Mouse (Mus musculus): Measurements from ENCODE around the gene Arhgef5. TPM values are rescaled to one million over a fixed set of nuclear protein-coding genes. Genes with fewer than 3 reads are reported as not detected.
"Not testable (repeated sequence)": the region's sequence is repeated elsewhere in the genome, so short reads cannot be mapped to it uniquely, and the experiment has no call there.

Gene Arhgef5
- 4.1 and 4.3 TPM in 2 replicates for polyA plus RNA-seq (2015; fragmentation: Nextera tagmentation; extraction: Ambion mirVana)

- peak; percentile 25 for DNase-seq (ENCODE audit: low spot score)
Measured at GRCm38 (mm10) chr6:43265363-43266041, at the start of gene Arhgef5. Gene Arhgef5 (plus strand): TSS chr6:43265582.

GRCm38 (mm10) chr6:43231255-43231654, 34.1 kb upstream of the Arhgef5 start, which contains the start of gene Olfr47:
Gene Olfr47 (plus strand): TSS chr6:43231529.
- not testable (repeated sequence) for DNase-seq (ENCODE audit: low spot score)

DNA sequence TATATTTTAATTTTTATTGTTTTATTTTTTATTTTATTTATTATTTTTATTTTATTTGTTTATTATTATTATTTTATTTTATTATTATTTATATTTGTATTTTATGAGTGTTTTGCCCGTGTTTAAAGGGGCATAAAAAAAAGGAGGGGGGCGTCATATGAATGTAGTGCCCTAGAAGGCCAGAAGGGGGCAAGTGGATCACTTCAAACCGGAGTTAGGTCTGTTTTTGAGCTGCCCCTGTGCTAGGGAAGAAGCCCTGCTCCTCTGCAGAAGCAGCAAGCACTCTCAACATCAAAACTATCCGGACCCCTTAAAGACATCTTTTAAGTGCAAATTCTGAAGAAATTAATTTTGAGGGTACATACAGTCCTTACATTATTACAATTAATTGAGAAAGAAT, 23.3 kb upstream of the Arhgef5 start:
- DNase-seq (ENCODE audit: low spot score) = peak; percentile 42

GRCm38 (mm10) chr6:43247396-43247795, 18.0 kb upstream of the Arhgef5 start:
- no peak for DNase-seq (ENCODE audit: low spot score)

- DNase-seq (ENCODE audit: low spot score) = no peak
Measured at GRCm38 (mm10) chr6:43252994-43253393, 12.4 kb upstream of the Arhgef5 start.

DNA sequence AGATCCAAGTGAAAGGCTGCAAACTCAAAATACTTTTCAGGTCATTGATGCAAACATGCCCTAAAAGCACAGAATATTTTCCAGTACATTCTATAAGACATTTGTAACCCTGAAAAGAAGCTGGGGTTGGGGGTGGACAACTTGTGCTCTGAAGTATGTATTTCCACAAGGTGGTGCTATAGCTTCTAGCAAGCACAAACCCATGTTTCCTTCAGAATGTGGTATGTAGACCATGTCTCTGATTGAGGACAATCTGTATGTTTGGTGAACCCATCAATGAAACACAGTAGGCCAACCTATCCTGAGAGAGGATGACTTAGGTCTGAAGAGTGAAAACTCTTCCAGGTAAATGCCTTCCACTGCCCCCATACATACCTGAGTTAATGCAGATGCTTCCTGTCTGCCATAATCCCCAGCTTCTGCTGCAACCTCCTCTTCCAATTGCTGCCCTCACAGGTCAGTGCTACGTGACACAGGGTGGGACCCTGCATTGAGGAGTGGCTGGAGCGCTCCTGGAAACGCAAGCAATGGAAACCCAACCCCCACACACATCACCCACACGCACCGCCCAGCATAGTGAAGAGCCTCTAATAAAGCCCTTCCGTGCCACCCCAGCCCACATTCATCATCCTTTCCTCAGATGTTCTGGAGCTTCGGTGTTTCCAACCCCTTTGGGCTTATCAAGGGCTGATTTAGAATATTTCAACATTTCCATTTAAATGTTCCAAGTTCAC, 11.0 kb upstream of the Arhgef5 start:
- DNase-seq (ENCODE audit: low spot score) = peak; percentile 45

DNA sequence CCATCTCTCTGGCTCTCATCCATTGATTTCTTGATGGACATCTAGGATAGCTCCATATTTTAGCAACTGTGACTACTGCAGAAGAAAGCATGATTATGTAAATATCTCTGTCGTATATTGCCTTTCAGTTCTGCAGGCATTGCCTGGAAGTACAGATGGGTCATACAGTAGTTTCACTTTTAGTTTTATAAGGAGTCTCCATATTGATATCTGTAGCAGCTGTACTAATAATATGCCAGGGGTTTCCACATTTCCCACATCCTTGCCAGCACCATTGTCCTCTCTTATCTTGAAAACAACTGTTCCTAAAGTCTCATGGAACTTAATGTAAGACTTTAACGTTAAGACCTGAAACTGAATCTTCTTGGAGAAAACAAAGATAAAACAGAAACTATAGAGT, 4.6 kb upstream of the Arhgef5 start:
- DNase-seq (ENCODE audit: low spot score) = no peak

GRCm38 (mm10) chr6:43266356-43266755, 974 bp downstream of the Arhgef5 start:
- DNase-seq (ENCODE audit: low spot score) = peak; percentile 18

- no peak for DNase-seq (ENCODE audit: low spot score)
Measured at GRCm38 (mm10) chr6:43272597-43272996, 7.2 kb downstream of the Arhgef5 start.

GRCm38 (mm10) chr6:43274123-43274522, 8.7 kb downstream of the Arhgef5 start:
- no peak for DNase-seq (ENCODE audit: low spot score)

- DNase-seq (ENCODE audit: low spot score) = peak; percentile 28
Measured at GRCm38 (mm10) chr6:43278247-43278646, 12.9 kb downstream of the Arhgef5 start.

DNA sequence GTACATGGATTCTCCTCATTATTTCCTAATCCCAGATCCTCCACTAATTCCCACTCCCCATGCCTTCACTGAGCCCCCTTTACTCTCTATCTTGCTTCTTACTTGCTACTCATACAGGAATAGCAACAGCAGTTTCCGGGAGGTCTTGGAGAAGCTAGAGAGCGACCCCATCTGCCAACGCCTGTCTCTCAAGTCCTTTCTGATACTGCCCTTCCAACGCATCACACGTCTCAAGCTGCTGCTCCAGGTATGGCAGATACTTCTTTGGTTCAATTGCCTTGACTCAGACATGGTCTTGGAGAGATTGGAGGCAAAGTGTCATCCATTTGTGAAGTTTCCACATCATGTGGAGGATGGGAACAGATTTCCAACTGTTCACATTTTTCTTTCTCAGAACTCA, 15.1 kb downstream of the Arhgef5 start:
- DNase-seq (ENCODE audit: low spot score) = no peak

GRCm38 (mm10) chr6:43292041-43292440, 26.7 kb downstream of the Arhgef5 start:
- no peak for DNase-seq (ENCODE audit: low spot score)

GRCm38 (mm10) chr6:43292471-43293076, 27.2 kb downstream of the Arhgef5 start:
- DNase-seq (ENCODE audit: low spot score) = no peak

DNA sequence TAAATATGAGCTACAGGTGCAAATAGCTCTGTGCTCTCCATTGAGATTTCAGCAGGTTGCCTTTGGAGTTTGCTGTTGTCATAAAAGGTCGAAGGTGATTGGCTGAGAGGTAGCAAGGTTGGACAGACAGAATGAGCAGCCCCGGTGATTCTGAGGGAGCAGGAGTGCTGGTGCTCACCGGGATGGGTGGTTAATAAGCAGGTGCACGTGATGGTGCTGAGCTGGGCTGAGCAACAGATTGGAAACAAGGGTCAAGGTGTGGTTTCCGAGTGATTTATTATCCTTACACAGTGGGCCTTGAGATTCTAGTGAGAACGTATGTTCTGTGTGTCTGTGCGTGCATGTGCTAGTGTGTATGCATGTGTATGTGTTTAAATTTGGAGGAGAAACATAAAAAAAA, 27.8 kb downstream of the Arhgef5 start:
- DNase-seq (ENCODE audit: low spot score) = no peak

GRCm38 (mm10) chr6:43295908-43296307, 30.5 kb downstream of the Arhgef5 start:
- DNase-seq (ENCODE audit: low spot score) = no peak

DNA sequence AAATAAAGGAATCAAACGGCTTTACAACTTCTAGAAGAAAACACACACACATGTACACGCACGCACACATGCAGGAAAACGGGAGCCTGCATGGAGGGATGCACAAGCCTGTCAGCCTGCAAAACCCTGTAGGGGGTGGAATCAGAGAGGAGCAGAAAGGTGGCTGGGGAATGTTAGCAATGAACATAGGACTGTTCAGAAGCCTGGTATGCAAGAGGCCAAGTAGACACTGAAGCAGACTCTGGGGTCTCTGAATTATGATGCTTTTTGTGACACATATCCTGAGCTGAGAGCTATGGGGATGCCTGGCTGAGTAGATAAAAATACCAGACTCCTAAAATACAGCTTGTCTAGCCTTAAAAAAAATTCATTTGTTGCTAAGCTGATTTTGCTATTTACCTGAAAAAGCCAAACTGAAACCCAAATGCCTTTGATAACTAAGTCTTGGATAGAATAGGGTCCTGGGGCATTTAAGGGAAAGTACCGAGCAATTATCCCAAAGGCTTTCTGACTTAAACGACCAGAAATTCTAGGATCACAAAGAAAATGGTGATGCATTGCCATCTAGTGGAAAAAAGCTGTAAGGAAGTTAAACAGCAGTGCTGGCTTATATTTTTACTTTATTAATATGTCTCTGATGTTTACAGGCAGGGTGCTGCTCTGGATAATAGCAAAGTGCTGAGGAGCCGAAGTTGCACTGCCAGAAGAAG, 31.6 kb downstream of the Arhgef5 start:
- DNase-seq (ENCODE audit: low spot score) = peak; percentile 27

GRCm38 (mm10) chr6:43297508-43297850, 32.1 kb downstream of the Arhgef5 start:
- no peak for DNase-seq (ENCODE audit: low spot score)

DNA sequence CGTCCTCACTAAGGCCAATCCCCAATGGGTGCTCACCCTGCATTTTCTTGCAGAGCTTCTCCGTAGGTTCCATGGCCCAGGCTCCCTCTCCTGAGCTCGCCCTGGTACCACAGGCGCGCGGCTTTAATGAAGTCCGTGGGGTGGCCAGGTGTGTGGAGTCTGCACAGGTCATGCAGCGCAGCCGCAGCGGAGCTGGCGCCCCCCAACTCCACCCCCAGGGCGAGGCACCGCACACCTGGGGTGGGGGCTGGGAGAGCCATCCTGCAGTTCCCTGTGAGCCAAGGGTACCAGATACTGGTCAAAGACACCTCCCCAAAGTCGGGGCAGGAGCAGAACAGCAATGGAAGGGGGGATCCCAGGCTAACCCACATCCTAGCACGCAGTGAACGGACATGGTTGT, 44.1 kb downstream of the Arhgef5 start, which contains the start of gene Nobox:
Gene Nobox (minus strand): TSS at position 101 of the 400 bp plus-strand sequence.
- DNase-seq (ENCODE audit: low spot score) = no peak

DNA sequence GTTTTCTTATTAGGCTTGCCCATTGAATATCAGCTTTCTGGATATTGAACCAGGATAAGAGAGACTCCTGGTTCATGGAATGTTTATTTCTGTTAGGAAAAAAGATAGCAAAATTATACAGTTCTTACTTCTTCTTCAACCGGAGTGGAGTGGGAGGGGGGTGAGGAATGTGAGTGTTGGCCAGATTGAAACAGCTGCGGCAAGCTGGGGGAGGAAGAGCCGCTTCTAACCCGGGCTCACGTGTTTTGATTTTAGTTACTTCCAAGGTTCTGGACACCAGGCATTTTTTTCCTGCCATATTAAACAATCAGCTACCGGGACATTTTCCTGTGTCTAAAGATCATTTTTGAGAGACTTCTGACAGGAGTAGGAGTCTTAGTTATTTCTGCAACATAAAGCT, 44.7 kb downstream of the Arhgef5 start:
- DNase-seq (ENCODE audit: low spot score) = no peak

DNA sequence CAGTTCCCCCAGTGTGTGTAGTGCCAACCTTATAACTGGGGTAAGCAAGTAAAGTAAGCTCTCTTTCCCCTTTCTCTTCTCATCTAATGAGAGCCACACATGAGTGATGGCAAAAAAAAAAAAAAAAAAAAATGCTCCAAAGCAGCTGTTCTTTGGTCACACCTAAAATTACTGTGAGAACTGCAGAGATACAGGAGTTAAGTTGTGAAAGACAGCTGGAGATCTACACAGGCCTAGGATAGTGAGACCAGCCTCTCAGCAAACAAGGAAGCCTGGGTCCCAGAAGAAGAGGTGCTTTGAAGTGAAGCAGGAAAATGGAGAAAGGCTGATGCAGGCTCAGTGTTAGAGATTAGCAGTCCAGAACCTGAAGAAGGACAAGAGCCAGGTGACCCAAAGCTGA, 47.2 kb downstream of the Arhgef5 start:
- DNase-seq (ENCODE audit: low spot score) = no peak

Measured in thymus, postnatal 0 days (tissue).